Mouse (Mus musculus): ENCODE data around the gene Kalrn. TPM values are rescaled to one million over a fixed set of nuclear protein-coding genes. Genes with fewer than 3 reads are reported as not detected.
A peak's percentile ranks its signal among the peaks of the same experiment; 100 is the strongest.

Kalrn gene
- total and polyA plus RNA-seq, 2 experiments from 2014 or later, result 19.4 to 44.5 TPM

- peaks cover 76% of the 10 kb centered on the region for H3K4me1 ChIP-seq (ENCODE audit: control insufficient read depth, insufficient read depth)
Observed at GRCm38 (mm10) chr16:33940095-33940494, 633.2 kb downstream of the Kalrn start.

GRCm38 (mm10) chr16:33939636-33940035 is 633.7 kb downstream of the Kalrn start:
- TF ChIP-seq CTCF (IDR thresholded peaks at IDR 0.05; ENCODE audit: low read depth), result no peak
- TF ChIP-seq EP300 (IDR thresholded peaks at IDR 0.05; ENCODE audit: low read depth), result no peak
- H3K9ac ChIP-seq (replicated peaks; ENCODE audit: low read depth, low read length), result no peak overlapping the region
- no peak overlapping the region for H3K4me2 ChIP-seq (ENCODE audit: low read depth, low read length)
- no peaks in the 10 kb centered on the region for H3K9me3 ChIP-seq (replicated peaks; ENCODE audit: control insufficient read depth, low read length)
- peaks cover 74% of the 10 kb centered on the region for H3K4me1 ChIP-seq (ENCODE audit: control insufficient read depth, insufficient read depth)
- no peak overlapping the region for H3K4me3 ChIP-seq (ENCODE audit: low read depth, low read length)
- DNase-seq (ENCODE audit: low spot score), result no peak
- WGBS, result 50% methylated on average over 9 of the region's 9 CpGs
- no peaks in the 10 kb centered on the region for H3K27me3 ChIP-seq (ENCODE audit: control insufficient read depth, insufficient read depth, low read length)
- ATAC-seq (ENCODE audit: insufficient read depth, low read depth), result no peak
- peak overlapping the region; percentile 94 for H3K27ac ChIP-seq (ENCODE audit: low read depth)
- no peaks in the 10 kb centered on the region for H3K36me3 ChIP-seq (replicated peaks; ENCODE audit: control insufficient read depth, insufficient read depth, low read length)

More at GRCm38 (mm10) chr16:33940095-33940494, 633.2 kb downstream of the Kalrn start:
- DNase-seq (ENCODE audit: low spot score), result no peak
- H3K36me3 ChIP-seq (replicated peaks; ENCODE audit: control insufficient read depth, insufficient read depth, low read length), result no peaks in the 10 kb centered on the region
- no peaks in the 10 kb centered on the region for H3K9me3 ChIP-seq (replicated peaks; ENCODE audit: control insufficient read depth, low read length)
- whole genome bisulfite sequencing, result 64% methylated on average over 5 of the region's 5 CpGs
- no peak overlapping the region for H3K9ac ChIP-seq (replicated peaks; ENCODE audit: low read depth, low read length)
- no peaks in the 10 kb centered on the region for H3K27me3 ChIP-seq (ENCODE audit: control insufficient read depth, insufficient read depth, low read length)
- no peak for ATAC-seq (ENCODE audit: insufficient read depth, low read depth)
- TF ChIP-seq CTCF (IDR thresholded peaks at IDR 0.05; ENCODE audit: low read depth) (no peak), EP300 (IDR thresholded peaks at IDR 0.05; ENCODE audit: low read depth) (no peak)
- H3K27ac ChIP-seq (ENCODE audit: low read depth), result peak overlapping the region; percentile 75; the same call in 1 of the 2 replicates
- H3K4me3 ChIP-seq (ENCODE audit: low read depth, low read length), result no peak overlapping the region
- no peak overlapping the region for H3K4me2 ChIP-seq (ENCODE audit: low read depth, low read length)

- Histone ChIP-seq H3K4me2 (ENCODE audit: low read depth, low read length) (no peak overlapping the region), H3K9ac (replicated peaks; ENCODE audit: low read depth, low read length) (no peak overlapping the region), H3K4me3 (ENCODE audit: low read depth, low read length) (no peak overlapping the region), H3K4me1 (ENCODE audit: control insufficient read depth, insufficient read depth) (peaks cover 74% of the 10 kb centered on the region), H3K27ac (ENCODE audit: low read depth) (peak overlapping the region; percentile 94), H3K9me3 (replicated peaks; ENCODE audit: control insufficient read depth, low read length) (no peaks in the 10 kb centered on the region), H3K36me3 (replicated peaks; ENCODE audit: control insufficient read depth, insufficient read depth, low read length) (no peaks in the 10 kb centered on the region), H3K27me3 (ENCODE audit: control insufficient read depth, insufficient read depth, low read length) (no peaks in the 10 kb centered on the region)
- WGBS, result 49% methylated on average over 2 of the region's 2 CpGs
- DNase-seq (ENCODE audit: low spot score) (peak; percentile 36), ATAC-seq (ENCODE audit: insufficient read depth, low read depth) (no peak)
- TF ChIP-seq EP300 (IDR thresholded peaks at IDR 0.05; ENCODE audit: low read depth) (no peak), CTCF (IDR thresholded peaks at IDR 0.05; ENCODE audit: low read depth) (no peak)
Observed at GRCm38 (mm10) chr16:33939133-33939531, 634.2 kb downstream of the Kalrn start.

- ATAC-seq (ENCODE audit: insufficient read depth, low read depth) (no peak), DNase-seq (ENCODE audit: low spot score) (peak; percentile 39)
- Histone ChIP-seq H3K27ac (ENCODE audit: low read depth) (peak overlapping the region; percentile 94), H3K4me1 (ENCODE audit: control insufficient read depth, insufficient read depth) (peaks cover 74% of the 10 kb centered on the region), H3K36me3 (replicated peaks; ENCODE audit: control insufficient read depth, insufficient read depth, low read length) (no peaks in the 10 kb centered on the region), H3K4me2 (ENCODE audit: low read depth, low read length) (no peak overlapping the region), H3K27me3 (ENCODE audit: control insufficient read depth, insufficient read depth, low read length) (no peaks in the 10 kb centered on the region), H3K9ac (replicated peaks; ENCODE audit: low read depth, low read length) (no peak overlapping the region), H3K4me3 (ENCODE audit: low read depth, low read length) (no peak overlapping the region), H3K9me3 (replicated peaks; ENCODE audit: control insufficient read depth, low read length) (no peaks in the 10 kb centered on the region)
- no peak for TF ChIP-seq EP300 (IDR thresholded peaks at IDR 0.05; ENCODE audit: low read depth)
- no peak for TF ChIP-seq CTCF (IDR thresholded peaks at IDR 0.05; ENCODE audit: low read depth)
- WGBS, result 31% methylated on average over 12 of the region's 12 CpGs
Observed at GRCm38 (mm10) chr16:33938311-33939132, 634.8 kb downstream of the Kalrn start.

- Histone ChIP-seq H3K4me1 (ENCODE audit: control insufficient read depth, insufficient read depth) (peaks cover 76% of the 10 kb centered on the region), H3K4me2 (ENCODE audit: low read depth, low read length) (no peak overlapping the region), H3K27ac (ENCODE audit: low read depth) (peak overlapping the region; percentile 94), H3K36me3 (replicated peaks; ENCODE audit: control insufficient read depth, insufficient read depth, low read length) (no peaks in the 10 kb centered on the region), H3K9me3 (replicated peaks; ENCODE audit: control insufficient read depth, low read length) (no peaks in the 10 kb centered on the region), H3K9ac (replicated peaks; ENCODE audit: low read depth, low read length) (no peak overlapping the region), H3K27me3 (ENCODE audit: control insufficient read depth, insufficient read depth, low read length) (no peaks in the 10 kb centered on the region), H3K4me3 (ENCODE audit: low read depth, low read length) (no peak overlapping the region)
- peak; percentile 88 for ATAC-seq (ENCODE audit: insufficient read depth, low read depth)
- peak; percentile 92 for DNase-seq (ENCODE audit: low spot score)
- 15% methylated on average over 8 of the region's 8 CpGs for WGBS
- TF ChIP-seq EP300 (IDR thresholded peaks at IDR 0.05; ENCODE audit: low read depth), result peak; percentile 91
- no peak for TF ChIP-seq CTCF (IDR thresholded peaks at IDR 0.05; ENCODE audit: low read depth)
Observed at GRCm38 (mm10) chr16:33937567-33937966, 635.8 kb downstream of the Kalrn start.

Measured in heart, postnatal 0 days (tissue).